Mouse (Mus musculus) right cerebral cortex, postnatal 25 days (tissue): ENCODE results near the gene Pik3r2.

Experiments
- DNase-seq: peaks from one replicate; pipeline ENCODE4 v3.0.0; 2022

Gene Pik3r2

DNA sequence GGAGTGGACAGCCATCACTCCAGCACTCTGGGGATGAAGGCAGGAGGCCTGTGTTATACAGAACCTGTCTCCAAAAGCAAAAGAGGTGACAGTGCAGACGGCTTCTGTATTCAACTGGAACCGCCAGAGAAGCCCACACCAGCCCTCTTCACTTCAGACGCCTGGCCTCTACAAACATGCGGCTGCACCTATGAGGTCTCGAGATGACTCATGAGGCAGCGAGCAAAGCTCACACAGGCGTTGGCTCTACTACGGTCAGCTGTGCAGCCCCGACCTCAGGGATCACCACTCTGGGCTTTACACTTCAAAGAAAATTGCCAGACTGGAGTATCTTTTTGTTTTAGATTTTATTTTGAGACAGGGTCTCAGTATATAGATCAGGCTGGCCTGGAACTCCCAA, 3.6 kb downstream of the Pik3r2 start:
- no peak for DNase-seq

DNA sequence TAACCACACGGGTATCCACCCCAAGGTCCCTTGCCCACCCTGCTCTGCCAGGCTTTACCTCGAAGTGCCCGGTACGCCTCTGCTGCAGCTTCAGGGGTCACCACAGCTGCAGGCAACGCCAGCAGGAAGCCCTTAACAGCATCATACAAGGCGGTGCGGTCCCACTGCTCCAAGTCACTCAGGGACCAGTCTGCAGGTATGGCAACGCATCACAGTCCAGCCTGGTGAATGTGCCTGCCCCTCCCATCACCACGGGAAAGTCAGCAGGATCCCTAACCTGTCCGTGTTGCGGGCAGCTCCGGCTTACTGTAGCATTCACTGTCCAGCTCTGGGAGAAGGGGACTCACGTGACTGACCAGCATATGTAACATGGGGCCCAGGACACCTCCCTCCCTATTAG, 4.4 kb downstream of the Pik3r2 start:
- DNase-seq = no peak

DNA sequence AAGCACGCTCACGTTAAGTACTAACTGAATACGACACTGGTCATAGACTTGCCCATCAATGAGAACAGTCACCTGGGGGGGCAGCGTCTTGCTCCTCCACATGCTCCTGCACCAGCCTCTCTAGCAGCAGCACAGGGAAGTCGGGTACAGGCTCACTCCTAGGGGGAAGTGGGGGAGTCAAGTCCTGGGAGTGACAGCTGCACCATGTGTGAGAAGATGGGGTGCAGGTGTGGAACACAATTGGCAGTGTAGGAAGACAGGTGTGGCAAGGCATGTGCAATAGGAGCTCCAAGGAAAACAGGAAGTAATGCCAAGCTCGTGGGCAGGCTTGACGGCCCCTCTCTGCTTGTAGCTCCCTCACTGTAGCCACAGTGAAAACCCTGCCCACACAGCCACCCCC, 5.3 kb downstream of the Pik3r2 start:
- no peak for DNase-seq

DNA sequence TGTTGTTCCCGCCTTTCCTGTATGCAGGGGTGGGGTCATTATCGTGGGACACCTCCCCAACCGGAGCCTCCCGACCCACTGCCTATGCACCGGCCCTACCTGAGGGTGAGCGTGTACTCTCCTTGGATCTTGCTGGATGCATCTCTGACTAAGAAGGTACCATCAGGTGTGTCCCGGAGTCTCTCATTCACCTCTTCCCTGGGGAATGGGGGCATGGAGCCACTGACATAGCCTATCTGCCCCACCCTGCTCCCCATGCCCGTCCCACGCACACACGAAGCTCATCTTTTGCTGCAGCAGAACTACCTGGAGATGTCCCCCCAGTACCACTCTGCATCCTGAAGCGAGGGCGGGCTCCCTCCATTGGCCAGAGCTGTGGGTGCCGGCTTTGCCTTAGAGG, 5.8 kb downstream of the Pik3r2 start:
- no peak for DNase-seq

DNA sequence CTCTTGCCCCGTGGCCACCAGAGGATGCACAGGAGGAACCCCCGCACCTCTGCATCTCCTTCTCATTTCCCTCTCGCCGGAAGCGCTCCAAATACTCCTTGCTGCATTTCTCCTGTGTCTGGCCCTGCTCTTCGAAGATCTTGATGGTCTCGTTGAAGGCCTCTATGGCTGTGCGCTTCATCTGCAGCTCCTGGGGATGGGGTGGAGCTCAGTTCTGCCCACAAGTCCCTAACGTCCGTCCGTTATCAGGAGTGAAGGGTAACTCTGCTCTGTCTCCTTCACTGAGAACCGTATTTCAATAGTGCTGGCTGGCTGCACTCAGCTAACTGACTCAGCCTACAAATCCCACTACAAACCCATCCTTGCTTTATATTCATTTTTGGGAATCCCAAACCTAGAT, 6.7 kb downstream of the Pik3r2 start:
- DNase-seq = no peak

DNA sequence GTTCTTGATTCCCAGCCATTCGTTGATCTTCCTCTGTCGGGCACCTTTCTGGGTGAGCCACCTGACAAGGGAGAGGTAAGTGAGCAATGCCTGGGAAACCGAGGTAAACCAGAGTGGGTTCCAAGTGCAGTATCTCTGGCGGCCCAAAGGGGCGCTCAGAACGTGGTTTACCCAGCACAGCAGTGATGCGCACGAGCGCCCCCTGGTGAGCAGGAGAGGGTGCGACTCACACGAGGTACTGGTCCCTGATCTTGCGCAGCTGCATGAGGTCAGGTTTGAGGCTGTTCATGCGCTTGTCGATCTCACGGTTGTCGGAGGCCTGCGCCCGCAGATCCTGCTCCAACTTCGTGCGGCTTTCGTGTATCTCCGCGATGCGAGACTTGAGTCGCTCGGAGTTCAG, 7.2 kb downstream of the Pik3r2 start:
- peak; percentile 93 for DNase-seq

DNA sequence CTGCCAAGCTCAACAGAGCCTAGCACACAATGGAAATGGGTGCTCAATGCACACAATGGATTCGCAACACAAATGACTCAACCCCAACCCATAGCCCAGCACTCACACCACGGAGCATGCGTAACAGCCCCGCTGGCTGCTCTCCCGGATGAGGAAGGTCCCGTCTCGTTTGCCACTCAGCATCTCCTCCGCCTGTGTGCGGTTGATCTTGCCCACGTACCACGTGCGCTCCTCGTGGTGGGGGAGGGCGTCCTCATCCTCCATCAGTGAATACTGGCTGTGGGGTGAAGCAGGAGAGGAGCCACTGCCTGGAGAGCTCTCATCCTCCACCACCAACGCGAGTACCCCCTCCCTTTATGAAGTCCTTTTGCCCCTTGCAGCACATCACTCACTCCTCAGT, 7.6 kb downstream of the Pik3r2 start:
- DNase-seq = no peak

DNA sequence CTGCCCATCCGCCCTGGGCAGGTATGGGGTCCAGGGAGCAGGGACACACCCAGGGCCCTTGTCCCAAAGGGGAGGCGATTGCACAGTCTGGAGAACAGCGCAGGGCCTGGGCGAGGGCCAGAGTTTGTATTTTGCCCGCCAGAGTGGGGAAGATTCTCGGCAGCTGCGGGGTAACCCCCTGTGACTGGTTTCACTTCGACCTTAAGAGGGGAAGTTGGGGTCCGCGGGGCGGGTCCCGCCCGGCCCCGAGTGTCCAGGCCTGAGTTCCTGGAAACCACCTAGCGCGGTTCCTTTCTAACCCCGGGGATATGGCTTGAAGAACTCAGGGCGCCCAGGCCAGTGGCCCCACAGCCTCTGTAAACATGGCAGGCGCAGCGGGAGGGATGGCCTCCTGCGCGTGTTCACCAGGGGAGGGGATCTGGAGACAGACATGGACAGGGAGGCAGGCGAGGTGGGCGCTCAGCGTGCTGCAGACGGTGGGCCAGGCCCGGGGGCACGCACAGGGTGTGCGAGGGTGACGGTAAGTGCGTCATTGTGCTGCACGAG, 8.2 kb downstream of the Pik3r2 start:
- DNase-seq = no peak

DNA sequence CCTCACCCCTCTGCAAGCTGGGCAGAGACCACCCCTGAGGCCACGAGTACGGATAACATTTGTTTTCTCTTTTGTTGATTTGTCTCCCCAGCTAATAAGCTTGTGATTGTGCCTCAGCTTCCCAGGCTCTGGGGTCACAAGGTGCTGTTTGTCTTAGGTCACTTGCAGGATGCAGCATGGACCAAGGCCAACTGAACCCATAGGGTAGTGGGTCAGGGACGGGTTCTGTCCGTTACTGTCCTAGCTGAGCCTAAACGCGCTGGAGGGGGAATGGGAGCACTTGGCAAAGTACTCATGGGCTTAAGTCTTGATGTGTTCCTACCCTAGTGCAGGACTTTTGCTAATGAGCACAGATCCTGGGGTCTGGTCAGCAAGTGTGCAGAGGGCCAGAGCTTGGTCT, 9.0 kb downstream of the Pik3r2 start:
- no peak for DNase-seq

DNA sequence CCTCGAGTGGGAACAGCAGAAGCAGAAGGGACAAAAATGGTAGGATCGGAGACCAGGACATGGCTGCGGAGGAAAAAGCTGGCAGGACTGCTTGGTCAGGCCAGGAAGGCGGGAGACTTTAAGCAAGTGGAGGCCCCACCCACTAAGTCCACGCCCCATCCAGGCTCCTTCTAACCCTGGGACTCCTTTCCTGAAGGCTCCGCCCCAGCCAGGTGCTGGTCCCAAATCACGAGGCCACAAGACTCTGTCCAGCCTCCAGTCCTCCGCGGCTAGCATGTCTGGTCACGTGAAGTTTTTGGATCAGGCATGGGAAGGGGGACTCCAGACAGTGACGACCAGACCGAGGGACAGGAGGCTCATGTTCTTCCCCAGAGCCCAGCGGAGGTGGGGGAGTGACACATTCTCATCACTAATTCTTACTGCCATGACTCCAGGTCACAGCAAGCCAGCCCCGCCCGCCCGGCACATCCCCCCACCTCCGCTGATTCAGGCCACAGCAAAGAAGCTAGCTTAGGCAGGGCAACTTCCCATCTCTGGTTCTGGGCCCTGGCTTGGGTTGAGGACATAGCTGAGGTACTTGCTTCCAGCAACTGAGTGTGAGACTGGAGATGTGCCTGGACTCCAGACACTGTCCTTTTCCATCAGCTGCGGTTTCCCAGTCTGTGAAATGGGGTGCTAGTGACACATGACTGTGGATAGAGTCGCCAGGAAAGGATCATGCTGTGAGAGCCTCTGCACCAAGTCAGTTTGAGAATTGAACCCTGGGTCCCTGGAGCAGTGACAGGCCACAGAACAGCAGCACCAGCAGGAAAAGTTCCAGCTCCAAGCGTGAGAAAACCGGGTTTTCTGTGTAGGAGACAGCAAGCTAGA, 9.7 kb downstream of the Pik3r2 start:
- DNase-seq = no peak

DNA sequence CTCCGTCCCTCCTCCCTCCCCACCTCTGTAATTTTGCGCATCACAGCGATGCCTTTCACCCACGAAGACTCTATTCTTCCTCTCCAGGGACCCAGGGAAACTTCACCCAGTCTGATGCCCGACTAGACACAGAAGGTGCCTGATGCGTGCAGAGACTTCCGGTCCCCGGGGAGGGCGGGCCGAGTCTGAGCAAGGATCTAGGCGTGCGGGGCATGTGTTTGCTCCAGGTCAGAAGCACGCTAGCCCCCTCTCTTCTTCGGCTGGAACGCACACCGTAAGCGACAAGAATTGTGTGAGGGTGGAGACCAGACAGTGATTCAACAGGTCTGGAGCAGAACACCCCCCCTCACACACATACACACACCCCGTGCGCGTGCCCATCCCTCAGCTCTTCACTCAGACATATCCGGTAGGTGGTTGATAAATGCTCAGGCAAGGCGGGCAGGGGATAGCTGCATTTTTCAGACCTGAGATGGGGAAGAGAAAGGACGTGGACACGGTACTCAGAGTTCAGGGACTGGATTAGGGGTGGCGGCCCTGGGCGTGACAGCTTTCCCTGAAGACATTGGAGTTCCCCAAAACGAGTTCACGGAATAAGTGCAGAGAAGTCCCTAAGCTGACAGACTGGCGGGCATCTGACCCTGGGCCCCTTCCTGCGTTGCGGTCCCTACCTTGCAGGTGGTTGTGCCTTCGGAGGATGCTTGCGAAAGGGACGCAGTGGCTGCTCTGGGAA, 10.5 kb downstream of the Pik3r2 start:
- DNase-seq = no peak

DNA sequence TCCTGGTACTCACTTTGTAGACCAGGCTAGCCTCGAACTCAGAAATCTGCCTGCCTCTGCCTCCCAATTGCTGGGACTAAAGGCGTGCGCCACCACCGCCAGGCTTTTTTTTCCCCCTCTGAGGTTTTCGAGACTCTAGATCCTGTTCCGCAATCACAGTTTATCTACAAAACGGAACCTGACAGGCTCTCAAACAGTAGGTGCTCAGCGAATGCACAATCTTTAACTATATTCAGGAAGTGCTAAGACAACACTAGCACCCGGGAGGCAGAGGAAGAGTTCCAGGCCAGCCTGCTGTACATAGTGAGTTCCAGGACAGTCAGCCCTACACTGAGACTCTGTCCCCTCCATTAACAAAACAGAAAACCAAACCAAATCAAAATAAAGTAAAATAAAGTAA, 11.2 kb downstream of the Pik3r2 start:
- no peak for DNase-seq

DNA sequence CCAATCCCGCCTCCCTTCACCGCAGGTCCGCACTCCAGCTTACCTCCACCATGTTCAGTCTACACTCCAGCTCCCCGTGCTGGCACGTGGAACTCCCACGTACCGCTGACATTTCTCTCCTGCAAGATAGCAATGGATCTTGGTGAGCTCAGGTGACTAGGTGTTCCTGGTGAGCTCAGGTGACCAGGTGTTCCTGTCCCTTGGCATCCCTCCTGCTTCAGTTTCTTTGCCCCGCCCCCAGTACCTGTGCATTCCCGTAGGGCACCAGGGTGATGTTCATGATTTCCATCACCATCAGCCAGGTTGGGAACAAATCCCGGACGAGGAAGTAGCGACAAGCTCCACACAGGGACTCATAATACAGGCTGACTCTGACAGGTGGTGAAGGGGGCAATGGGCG, 11.8 kb downstream of the Pik3r2 start:
- DNase-seq = no peak

DNA sequence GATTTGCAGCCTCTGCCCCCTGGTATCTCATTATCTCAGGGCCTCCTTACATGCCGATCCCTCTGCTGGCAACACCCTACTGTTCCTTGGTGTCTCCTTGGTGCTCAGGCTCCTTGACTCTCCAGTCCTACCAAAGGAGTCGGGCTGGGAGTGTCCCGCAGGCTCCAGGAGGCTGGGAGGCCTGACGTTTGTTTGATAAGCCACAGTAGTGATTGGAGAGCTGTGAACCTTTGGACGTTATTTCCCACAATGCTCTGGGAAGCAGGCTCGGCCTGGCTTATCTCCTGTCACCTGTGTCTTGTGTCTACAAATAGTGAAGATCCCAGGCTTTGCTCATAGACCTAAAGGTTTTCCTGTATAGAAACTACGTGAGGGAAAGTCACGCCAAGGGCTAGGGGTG, 12.5 kb downstream of the Pik3r2 start:
- no peak for DNase-seq

DNA sequence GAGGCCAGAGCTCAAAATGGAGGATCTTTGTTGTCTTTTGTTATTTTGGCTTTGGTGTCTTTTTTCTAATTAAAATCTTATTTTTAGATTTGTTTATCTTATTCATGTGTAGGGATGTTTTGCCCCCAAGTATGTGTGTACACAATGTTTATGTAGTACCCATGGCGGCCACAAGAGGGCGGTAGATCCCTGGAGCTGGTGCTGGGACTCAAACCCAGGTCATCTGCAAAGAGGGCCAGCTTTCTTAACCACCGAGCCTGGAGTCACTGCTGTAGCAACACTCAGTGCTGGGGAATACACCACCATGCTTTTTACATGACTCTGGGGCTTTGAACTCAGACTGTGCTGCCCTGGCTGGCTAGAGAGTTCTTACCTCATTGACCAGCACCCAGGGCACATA, 13.2 kb downstream of the Pik3r2 start:
- no peak for DNase-seq

DNA sequence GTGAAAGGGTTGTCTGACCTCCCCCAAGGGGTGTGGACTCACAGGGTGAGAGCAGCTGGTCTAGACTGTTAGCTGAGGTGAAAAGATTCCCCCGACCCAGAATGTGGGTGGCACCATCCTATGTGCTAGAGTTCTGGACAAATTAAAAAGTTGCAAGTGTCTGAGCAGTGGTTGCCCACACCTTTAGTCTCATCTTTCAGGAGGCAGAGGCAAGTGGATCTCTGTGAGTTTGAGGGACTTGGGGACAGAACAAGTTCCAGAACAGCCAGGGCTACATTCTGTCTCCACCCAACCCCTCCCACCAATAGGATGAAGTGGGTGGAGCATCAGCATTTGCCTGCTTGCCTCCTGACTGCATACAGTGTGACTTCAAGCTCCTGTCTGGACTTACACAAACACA, 14.4 kb downstream of the Pik3r2 start:
- no peak for DNase-seq

DNA sequence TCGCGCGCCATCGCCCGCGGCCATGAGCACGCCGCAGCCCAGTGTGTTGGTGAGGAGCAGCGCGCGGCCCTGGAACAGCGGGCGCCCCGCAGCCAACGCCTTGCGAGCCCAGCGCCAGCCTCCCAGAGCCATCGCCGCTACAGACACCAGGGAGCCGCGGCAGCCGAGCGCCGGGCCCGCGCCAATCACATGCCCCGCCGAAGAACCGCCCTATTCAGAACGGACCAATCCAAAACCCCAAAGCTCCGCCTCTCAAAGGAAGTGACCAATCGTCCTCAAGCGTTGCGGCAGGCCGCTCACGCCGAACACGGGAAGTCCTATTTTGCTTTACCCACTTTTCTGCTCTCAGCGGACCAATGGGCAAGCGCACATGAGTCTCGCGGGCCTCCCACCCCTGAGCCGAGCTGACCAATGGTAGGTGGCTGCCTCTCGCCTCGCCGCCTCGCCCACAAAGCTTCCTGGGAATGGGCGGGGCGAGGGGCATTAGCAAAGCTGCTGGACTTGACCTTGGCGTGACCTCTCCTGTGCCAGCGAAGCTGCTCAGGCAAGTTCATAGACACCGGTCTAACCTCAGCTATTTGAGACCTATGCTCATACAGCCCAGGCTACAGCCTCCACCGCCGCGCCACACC, 15.6 kb downstream of the Pik3r2 start, which contains the start of gene Mpv17l2:
Gene Mpv17l2 (minus strand): TSS at position 172 of the 632 bp plus-strand sequence.
- DNase-seq = peak; percentile 98

DNA sequence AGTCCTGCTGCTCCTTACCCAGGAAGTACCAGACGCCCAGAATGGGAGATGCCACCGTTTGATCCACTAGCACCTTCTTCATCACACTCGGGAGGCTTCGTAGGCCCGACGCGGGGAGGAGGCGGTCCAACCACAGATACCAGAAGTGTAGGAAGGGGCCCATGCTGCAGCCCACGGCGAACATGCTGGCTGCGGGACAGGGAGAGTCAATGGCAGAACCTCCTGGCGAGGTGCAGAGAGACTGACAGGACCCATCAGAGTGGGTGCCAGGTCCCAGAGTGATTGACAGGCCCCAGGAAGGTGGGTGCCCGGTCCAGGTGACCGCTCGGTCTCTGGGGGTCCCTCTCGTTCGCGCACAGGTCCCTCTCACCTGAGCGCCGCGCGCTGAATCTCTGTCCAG, 16.2 kb downstream of the Pik3r2 start:
- no peak for DNase-seq

DNA sequence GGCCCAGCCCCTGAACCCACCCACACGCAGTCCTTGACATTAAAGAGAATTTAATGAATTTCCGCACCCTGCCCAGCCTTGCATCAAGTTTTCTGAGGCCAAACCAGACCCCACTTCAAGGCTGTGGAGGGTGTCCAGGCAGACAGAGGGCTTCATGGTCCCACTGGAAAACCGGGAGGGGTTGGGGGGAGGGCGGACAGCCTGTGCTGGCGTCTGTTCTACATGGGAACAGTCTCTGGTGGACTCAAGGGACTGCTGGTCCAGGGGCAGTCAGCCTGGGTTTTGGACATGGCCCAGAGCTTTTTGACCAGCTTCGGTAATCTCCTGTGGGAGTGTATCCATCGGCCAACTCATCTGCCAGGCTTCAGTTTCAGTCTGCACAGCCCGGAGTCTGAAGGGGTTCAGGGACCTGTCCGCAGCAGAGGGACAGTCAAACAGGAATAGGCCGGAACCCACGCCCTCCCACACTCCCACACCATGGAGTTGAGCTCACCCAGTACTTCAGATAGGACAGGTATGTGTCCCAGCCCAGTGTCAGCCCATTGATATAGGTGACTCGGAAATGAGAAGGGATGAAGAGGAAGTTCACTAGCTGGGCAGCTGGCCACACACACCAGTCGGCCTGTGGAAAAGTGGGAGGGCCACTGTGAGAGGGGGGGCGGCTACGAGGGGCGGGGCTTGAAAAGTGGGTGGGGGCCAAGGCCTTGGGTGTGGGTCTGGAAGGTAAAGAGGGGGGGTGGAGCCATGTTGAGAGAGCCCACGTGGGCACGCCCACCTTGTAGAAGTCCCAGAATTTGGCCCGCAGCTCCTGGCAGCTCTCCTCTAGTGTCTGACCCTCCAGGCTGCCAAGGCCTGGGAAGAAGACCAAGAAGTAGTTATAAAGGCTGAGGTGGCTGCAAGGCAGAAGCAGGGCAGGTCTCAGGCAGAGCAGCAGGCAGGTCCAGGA, 17.6 kb downstream of the Pik3r2 start:
- no peak for DNase-seq

DNA sequence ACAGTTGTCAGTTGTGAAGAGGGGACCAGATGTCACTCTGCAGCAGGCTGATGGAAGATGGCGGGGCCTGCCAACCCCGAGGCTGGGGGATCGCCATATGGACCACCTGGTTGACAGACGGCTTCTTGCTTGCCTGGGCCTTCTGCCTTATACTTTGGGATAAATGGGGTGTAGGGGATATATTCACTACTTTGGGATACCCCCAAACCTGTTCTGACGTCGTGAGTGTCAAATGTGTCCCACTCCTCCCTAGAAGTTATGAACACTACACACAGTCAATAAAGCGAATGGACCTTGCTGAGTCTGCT, 18.3 kb downstream of the Pik3r2 start:
- no peak for DNase-seq

DNA sequence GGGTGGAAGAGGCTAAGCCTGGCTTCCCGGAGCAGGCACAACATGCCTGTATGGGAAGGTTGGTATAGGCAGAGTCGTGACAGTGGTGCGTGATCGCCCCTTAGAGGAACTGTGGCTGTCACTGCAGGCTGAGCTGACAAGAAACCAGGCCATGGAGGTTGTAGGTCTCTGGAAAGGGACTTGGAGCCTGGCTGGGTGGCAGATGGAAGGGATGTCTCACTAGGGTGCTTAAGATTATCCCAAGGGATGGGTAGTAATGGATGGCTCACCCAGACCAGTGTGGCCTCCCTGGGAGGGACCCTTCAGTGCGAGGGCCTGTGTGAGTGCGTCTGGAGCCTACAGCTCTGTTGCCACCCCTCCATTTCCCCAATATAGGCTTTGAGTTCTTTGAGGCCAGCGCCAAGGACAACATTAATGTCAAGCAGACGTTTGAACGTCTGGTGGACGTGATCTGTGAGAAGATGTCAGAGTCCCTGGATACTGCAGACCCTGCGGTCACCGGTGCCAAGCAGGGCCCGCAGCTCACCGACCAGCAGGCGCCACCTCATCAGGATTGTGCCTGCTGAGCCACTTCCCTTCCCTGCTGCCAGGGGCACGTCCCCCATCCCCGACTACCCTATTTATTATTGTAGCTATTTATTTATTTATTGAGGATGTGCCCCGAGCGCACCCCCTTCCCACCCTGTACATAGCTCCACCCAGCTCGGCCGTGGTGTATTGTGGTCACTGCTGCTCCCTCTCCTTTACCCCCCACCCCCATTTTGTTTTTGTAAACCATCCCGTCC, 18.8 kb downstream of the Pik3r2 start:
- no peak for DNase-seq
